Mouse (Mus musculus) layer of hippocampus, adult 2 months (tissue): ENCODE measurements at regions not wholly inside any gene's neighbourhood (a gene's known extent, or its start where the extent isn't known, plus 50 kb on each side); places are given as distances from the start of the nearest gene placed in this dataset.
"Not testable (repeated sequence)": the region's sequence is repeated elsewhere in the genome, so short reads cannot be mapped to it uniquely, and the experiment has no call there.

Experiments
- DNase-seq, 2 experiments: peaks; one replicate each; pipeline ENCODE4 v3.0.0; 2022; ENCODE audit warnings: low spot score in 2 of 2
- H3K27ac ChIP-seq: fragments of 200-600 bp; 2 replicates; pipeline ENCODE4 v1.8.1; 2022
- H3K4me3 ChIP-seq: fragments of 200-600 bp; 2 replicates; pipeline ENCODE4 v1.8.1; 2022; ENCODE audit warnings: mild to moderate bottlenecking
- CTCF ChIP-seq: fragments of 200-600 bp; conservative IDR thresholded peaks from 2 replicates; pipeline ENCODE4 v1.8.1; 2022; ENCODE audit warnings: antibody characterized with exemption, mild to moderate bottlenecking, moderate library complexity

DNA sequence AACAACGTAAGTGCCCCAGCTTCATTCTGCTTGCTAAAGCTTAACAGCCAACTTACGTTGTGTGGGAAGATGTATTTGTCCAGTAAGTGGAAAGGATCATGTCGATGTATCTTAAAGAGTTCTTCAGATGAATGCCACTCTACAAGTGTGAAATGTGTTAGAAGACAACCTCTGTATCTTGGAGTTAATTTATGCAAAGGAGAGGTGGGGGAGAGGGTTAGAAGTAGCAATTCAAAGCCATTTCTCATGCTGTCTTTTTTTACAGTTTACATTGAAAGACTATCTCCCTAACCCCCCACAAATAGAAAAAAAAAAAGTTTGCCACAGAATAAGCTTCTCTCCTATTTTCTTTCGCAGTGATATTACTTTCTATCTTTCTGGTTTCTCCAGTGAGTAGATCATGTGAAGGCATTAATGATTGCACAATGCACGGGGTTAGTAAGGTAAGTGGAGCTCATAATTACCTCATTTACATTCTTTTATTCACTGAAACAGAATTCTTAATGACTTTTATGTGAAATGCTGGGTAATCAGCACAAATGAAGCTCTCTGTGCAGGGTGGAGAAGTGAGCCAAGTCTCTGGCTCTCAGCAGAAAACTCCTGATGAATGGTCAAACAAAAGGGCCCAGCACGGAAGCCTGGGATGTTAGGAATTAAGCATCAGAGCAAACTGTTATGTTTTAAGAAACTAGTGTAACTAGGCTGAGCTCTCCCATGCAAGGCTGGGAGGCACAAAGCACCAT is 855.8 kb upstream of the Kirrel3 start:
- Histone ChIP-seq H3K4me3 (no peak overlapping the region), H3K27ac (no peak overlapping the region)
- DNase-seq, result no peak
- no peak for TF ChIP-seq CTCF

DNA sequence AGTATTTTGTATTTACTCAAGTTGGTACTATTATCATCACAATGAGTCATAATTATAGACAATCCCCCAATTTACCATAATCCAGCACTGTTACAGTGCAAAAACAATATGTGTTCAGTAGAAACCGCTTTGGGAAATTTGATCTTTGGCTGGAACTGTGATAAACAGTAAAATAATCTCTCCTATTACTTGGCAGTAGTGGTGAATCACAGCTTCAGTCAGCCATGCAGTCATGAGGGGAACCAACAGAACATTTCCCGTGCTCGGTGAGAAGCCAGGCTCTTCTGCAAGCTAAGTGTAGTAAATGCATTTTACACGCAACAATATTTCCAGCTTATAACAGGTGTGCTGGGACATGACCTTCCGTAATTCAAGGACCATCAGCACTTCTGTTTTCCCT is 822.7 kb upstream of the Kirrel3 start:
- DNase-seq, result no peak
- no peak for TF ChIP-seq CTCF
- no peak overlapping the region for H3K4me3 ChIP-seq
- no peak overlapping the region for H3K27ac ChIP-seq

DNA sequence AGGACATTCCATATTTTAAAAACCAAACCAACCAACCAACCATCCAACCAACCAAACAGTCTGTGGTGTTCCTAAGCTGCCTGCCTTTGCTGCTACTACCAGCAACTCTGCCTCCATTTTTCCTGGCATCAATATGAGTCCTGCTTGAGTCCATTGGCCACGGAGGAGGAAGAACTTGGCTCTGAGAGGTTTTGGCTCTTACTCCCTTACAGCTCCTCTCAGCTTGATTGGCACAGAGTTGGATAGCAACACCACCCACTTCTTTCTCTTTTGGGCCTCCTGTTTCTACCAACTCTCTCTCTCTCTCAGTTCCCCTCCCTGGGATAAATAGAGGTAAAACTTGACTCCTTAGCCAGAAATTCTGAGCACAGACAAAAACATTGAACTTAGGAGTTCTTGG is 804.6 kb upstream of the Kirrel3 start:
- no peak overlapping the region; the same call in 1 of the 2 replicates for H3K27ac ChIP-seq
- DNase-seq, result peak in 1 of 2 experiments; percentile 22
- no peak overlapping the region for H3K4me3 ChIP-seq
- no peak for TF ChIP-seq CTCF

DNA sequence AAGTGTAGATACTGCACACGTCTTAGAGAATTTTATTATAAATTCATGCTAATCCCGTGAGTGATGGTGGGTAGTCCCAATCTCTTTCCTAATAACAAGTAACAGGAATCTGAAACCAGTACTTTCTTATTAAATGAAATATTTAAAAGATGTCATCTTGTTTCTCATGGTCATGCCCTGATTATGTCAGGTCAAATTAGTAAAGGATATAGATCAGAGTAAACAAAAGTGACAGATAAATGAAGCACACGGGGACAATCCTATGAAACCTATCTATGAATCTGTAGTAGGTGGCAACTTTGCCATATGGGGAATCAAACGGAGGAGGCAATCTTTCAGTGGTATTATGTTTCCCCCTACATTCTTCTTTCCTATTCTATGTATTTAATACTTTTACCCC is 794.0 kb upstream of the Kirrel3 start:
- no peak overlapping the region for H3K4me3 ChIP-seq
- no peak for TF ChIP-seq CTCF
- DNase-seq, result no peak
- H3K27ac ChIP-seq, result no peak overlapping the region

DNA sequence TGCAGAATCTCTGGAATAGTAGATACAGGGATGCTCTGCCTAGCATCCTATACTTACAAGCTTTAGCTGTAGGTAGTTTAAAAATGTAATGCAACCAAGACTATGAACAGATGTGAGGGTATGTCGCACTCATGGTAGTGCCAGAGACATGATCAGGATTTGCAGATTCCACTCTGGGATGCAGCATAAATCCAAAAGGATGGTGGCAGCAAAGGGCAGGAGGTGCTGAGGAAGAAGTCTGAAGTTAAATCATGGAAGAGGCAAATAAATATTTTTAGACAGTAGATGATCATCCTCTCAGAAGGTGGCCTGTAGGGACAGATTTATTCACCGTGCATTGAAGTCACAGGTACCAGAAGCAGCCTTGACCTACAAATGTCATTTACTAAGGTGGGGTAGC is 768.1 kb upstream of the Kirrel3 start:
- no peak for DNase-seq
- peak; percentile 44 for TF ChIP-seq CTCF
- Histone ChIP-seq H3K4me3 (no peak overlapping the region), H3K27ac (no peak overlapping the region)

DNA sequence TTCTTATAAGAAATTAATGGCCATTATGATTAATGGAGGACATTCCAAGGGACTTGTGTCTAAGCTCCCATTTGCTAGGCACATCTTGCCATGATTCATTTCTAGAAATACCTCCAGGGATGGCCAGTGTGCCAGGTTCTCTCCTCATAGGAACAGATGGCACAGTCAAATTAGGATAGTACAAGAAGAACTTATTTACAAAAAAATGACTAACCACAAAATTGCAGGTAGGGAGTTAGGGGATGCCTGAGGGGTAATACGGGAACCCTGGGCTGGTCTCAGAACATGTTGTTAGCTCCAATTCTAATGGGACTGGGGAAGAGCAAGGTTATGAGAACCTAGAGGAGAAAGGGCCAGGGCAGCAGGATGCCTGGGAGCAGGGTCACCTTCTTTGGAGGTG is 760.9 kb upstream of the Kirrel3 start:
- no peak overlapping the region for H3K4me3 ChIP-seq
- DNase-seq, result no peak
- TF ChIP-seq CTCF, result no peak
- no peak overlapping the region for H3K27ac ChIP-seq

DNA sequence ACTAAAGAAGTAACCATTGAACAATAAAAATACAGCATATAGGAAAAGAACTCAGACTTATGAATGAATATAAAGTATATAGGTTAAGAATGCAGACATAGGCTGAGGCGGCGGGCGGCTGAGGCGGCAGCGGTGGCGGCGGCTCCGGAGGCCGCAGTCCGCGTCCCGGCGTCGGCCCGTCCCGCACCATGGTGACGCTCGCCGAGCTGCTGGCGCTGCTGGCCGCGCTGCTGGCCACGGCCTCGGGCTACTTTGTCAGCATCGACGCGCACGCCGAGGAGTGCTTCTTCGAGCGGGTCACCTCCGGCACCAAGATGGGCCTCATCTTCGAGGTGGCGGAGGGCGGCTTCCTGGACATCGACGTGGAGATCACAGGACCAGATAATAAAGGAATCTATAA is 757.6 kb upstream of the Kirrel3 start:
- H3K4me3 ChIP-seq, DNase-seq, H3K27ac ChIP-seq: not testable (repeated sequence)

DNA sequence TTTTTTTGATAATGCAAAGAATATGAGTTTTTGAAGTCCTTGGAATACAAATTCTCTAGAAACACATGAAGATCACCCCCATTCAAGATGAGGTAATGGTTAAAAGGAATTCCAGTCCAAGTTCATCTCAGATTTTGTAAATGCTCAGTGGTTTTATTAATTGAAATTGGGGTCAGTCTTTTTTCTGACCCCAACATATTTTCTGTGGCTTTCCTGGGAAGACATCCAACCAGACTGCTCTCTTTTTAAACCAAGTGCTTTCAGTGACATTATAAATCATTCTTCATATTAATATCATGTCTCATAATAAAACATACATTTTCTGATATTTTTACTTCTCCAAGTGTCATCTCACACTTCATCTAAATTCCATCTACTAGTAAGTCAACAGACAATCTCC is 725.0 kb upstream of the Kirrel3 start:
- TF ChIP-seq CTCF, result no peak
- Histone ChIP-seq H3K4me3 (no peak overlapping the region), H3K27ac (no peak overlapping the region)
- no peak for DNase-seq

DNA sequence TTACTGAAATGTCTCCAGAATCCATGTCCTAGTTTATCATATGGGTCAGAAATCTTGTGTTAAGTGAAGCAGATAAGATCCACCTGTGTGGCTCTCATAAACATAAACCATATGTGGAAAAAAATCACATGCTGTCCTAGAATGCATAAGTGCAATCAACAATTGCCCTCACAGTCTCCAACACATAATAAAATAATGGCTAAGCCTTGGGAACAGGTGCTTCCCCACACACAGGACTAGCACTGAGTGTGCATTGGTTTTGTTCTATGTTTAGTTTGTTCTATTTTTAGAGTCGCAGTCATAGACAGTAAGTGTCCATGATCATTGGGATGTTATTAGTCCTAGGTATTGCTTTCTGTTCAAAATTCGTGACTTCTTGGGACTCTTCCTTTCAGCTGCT is 719.5 kb upstream of the Kirrel3 start:
- DNase-seq, result no peak
- Histone ChIP-seq H3K27ac (no peak overlapping the region), H3K4me3 (no peak overlapping the region)
- TF ChIP-seq CTCF, result no peak

DNA sequence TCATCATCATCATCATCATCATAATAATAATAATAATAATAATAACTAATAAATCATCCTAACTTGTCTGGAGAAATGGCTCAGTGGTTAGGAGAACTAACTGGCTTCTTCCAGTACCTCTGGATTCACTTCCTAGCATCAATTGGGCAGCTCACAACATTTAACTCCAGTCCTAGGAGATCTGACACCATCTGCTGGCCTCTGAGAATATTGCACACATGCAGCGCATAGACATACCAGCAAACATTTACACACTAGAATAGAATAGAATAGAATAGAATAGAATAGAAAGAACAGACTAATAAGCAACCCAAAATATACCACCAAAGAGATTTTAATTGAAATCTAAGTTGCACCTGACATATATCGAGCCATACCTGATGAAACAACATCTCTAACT is 715.9 kb upstream of the Kirrel3 start:
- no peak for DNase-seq
- H3K27ac ChIP-seq, result no peak overlapping the region
- TF ChIP-seq CTCF, result peak; percentile 35
- no peak overlapping the region for H3K4me3 ChIP-seq

DNA sequence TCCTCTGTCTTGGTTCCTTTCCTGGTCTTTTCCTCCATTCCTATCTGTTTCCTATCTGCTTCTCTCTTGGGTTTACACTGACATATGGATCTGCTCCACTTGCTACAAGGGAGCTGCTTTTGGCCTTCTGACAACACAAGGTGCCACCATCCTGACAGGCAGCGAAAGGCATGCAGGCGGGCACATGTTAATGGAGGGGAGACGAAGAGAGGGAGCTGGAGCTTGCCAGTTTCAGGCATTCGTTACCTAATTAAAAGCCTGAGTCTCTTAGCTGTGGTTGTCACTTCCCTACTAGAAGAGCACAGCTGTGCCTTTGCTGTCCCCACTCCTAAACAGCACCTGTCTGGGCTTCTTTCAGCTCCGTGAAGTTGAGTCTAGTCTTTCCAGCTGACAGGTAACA is 711.5 kb upstream of the Kirrel3 start:
- Histone ChIP-seq H3K4me3 (no peak overlapping the region), H3K27ac (no peak overlapping the region)
- no peak for DNase-seq
- TF ChIP-seq CTCF, result no peak

DNA sequence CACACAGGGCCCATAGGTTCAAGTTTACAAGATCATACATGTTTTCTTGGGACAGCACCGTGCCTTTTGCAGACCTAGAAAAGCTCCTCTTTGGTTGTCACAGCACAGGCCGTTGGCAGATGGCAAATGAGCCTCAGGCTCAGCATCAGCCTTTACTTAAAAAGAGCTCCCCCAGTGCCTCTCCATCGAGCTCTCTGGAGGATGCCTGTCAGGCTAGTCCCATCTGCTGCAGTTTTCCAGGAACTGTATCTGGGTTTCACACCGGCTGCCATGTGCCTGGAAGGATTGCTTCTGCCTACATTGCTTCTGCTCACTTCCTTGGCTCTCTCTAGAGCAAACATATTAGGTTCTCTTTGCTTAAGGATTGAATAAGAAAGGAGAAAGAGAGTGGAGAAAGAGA is 695.1 kb upstream of the Kirrel3 start:
- H3K4me3 ChIP-seq, result no peak overlapping the region
- DNase-seq, result peak; percentile 65 to 86
- TF ChIP-seq CTCF, result no peak
- H3K27ac ChIP-seq, result no peak overlapping the region

DNA sequence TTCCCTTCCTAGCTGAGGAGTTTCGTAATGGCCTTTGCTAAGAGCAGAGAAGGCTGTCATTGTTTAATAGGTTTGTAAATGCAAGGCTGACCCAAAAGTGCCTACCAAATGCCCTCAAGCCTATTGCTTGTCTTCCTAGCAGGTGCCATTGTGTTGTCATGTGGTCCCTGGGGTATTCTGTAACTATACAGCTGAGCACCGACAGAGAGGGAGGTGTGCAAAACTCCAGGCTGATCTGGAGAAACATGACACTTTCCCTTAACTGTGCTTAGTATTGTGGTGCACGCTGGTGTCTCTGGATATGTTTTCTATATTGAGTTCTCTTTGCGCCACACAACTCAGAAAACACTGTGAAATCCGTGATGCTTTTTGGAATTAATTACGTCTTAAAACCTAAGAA is 685.4 kb upstream of the Kirrel3 start:
- Histone ChIP-seq H3K27ac (no peak overlapping the region), H3K4me3 (no peak overlapping the region)
- TF ChIP-seq CTCF, result no peak
- DNase-seq, result no peak

DNA sequence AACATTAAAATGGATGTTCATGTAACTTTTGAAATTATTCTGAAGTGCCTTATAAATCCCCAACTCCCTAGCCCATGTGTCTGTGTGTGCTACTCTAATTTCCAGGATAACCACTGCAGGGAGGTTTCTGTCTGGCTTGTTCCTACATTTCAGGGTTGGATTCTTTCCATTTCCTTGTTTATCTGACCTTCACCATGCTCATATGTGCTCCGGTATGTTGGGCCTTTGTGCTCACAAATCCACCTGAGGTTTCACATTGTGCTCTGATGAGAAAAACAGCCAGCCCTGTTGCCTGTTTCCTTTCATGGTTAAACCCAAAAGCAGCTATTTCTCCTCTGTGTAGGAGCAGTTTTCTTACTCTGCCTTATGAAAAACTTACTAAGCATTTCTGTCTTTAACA is 684.9 kb upstream of the Kirrel3 start:
- no peak for DNase-seq
- Histone ChIP-seq H3K4me3 (no peak overlapping the region), H3K27ac (no peak overlapping the region)
- TF ChIP-seq CTCF, result no peak

DNA sequence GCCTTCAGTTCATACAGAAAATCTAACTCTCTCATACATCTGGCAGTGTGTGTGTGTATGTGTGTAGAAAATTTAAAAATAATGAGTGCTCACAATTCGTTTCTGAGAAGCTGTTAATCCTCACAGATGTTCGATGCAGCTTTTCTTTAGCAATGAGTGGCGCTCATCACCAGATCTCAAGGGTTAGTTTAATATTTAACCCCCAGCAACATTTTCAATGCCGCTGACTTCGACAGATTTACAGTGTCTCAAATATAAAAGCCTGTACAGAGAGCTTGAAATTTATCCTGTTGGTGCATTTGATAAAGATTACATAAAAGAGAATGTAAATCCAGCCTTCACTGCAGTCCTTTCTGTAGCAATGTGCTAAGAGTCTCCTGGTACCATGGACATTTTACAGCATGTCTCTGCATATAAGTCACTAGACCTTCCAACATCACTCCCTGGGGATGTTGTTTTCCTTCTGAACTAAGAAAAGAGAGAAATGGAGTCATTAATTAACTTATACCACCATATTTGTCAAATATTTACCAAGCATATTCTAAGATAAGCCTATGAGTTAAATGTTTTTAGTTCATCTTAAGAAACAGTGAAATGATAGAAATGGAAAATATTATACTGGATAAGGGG is 670.8 kb upstream of the Kirrel3 start:
- no peak for DNase-seq
- TF ChIP-seq CTCF, result no peak
- Histone ChIP-seq H3K4me3 (no peak overlapping the region), H3K27ac (no peak overlapping the region)
